Mouse (Mus musculus) spleen, adult 2 months (tissue): ENCODE measurements around the gene Slc25a11. TPM values are rescaled to one million over a fixed set of nuclear protein-coding genes. Genes with fewer than 3 reads are reported as not detected.
A peak's percentile ranks its signal among the peaks of the same experiment; 100 is the strongest.

ENCODE experiments used
- DNase-seq, 2 experiments: peaks; one replicate each; pipeline versions ENCODE4 v3.0.0 to v3.0.0-alpha.2; 2012 to 2021; ENCODE audit warnings: low spot score in 2 of 2, low read depth in 1 of 2
- H3K27ac ChIP-seq: fragments of 200-500 bp; 2 replicates; pipeline ENCODE4 v1.5.1; 2012; ENCODE audit warnings: low read length, inconsistent platforms; ENCODE audit not compliant: insufficient read depth
- H3K27me3 ChIP-seq: fragments of 200-500 bp; 2 replicates; pipeline ENCODE4 v1.6.1; 2012; ENCODE audit warnings: mild to moderate bottlenecking, moderate library complexity, low read length, inconsistent platforms; ENCODE audit not compliant: control insufficient read depth, insufficient read depth
- H3K36me3 ChIP-seq: fragments of 200-500 bp; 2 replicates; pipeline ENCODE4 v1.6.1; 2012; ENCODE audit warnings: mild to moderate bottlenecking, low read length, inconsistent platforms; ENCODE audit not compliant: control insufficient read depth, insufficient read depth
- H3K4me1 ChIP-seq: fragments of 200-500 bp; 2 replicates; pipeline ENCODE4 v1.6.1; 2011; ENCODE audit warnings: inconsistent platforms; ENCODE audit not compliant: control insufficient read depth, insufficient read depth, insufficient read length
- H3K4me3 ChIP-seq: fragments of 200-500 bp; 2 replicates; pipeline ENCODE4 v1.5.1; 2011; ENCODE audit warnings: mild to moderate bottlenecking, inconsistent platforms; ENCODE audit not compliant: insufficient read depth, insufficient read length; ENCODE audit errors: extremely low read depth
- CTCF ChIP-seq: fragments of 200-500 bp; IDR thresholded peaks from 2 replicates; pipeline ENCODE4 v1.5.1; 2011; ENCODE audit warnings: mild to moderate bottlenecking, inconsistent platforms; ENCODE audit not compliant: insufficient read depth, insufficient read length, insufficient replicate concordance; ENCODE audit errors: extremely low read depth
- POLR2A ChIP-seq: fragments of 200-500 bp; IDR thresholded peaks from 2 replicates; pipeline ENCODE4 v1.6.1; 2011; ENCODE audit warnings: low read depth, low read length, inconsistent platforms
- WGBS: fragments of 180-500 bp; shearing (Covaris S2); methylation state at CpG from one replicate; pipeline ENCODE4 v1.1.7; 2018; 5-methylcytosine and 5-hydroxymethylcytosine counted together
- polyA plus RNA-seq: library from polyadenylated mRNA; depleted of rRNA; stranded (reverse); fragments of >200 nt; gene quantifications from 2 replicates; pipeline ENCODE4 v1.2.3, GENCODE M21; 2012

Gene Slc25a11
- polyA plus RNA-seq, 1 experiment, result 73.0 TPM

DNA sequence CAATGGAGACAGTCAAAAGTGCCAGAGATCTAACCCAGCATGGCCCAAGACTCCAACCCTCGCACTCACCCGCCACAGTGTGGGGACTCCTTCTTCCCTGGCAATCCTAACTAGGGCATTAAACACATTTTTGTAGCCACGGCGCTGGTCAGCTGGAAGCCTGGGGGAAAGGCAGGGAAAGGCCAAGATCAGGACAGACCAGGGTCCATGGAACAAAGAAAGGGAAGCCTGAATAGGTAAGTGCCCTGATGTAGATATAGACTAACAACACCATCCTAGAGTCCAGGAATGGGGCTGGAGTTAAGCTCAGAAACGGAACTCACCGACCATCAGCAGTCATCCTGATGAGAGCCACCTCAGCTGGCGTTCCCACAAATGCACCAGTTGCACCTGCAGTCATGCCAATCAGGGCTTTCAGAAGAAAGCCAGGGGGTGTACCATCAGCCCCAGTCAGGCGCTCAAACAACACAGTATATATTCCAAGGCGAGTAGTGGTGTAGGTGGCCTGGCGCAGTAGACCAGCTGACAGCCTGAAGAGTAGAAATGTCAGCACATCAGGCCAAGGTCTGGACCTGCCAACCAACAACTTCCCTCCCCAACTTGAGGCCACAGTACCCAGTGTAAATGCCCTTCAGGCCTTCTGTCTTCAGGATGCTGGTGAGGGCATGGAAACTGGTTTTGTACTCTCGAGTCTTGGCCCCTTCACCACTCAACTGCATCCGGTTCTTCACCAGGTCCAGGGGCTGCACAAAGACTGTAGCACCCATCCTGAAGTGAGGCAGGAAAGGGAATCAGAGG, 1.6 kb downstream of the Slc25a11 start:
- H3K36me3 ChIP-seq, result peaks cover 24% of the 10 kb centered on the region
- peak overlapping the region; percentile 79; the same call in 1 of the 2 replicates for H3K4me3 ChIP-seq
- WGBS, result 82% methylated on average over 12 of the region's 12 CpGs
- H3K4me1 ChIP-seq, result peaks cover 15% of the 10 kb centered on the region; the same call in 1 of the 2 replicates
- no peak overlapping the region; the same call in 1 of the 2 replicates for H3K27ac ChIP-seq
- H3K27me3 ChIP-seq, result no peaks in the 10 kb centered on the region
- TF ChIP-seq POLR2A, result no peak
- no peak for TF ChIP-seq CTCF
- no peak for DNase-seq

GRCm38 (mm10) chr11:70644564-70645103, 2.6 kb downstream of the Slc25a11 start:
- Histone ChIP-seq H3K27ac (no peak overlapping the region), H3K4me1 (peaks cover 11% of the 10 kb centered on the region; the same call in 1 of the 2 replicates), H3K4me3 (no peak overlapping the region), H3K36me3 (peaks cover 17% of the 10 kb centered on the region), H3K27me3 (no peaks in the 10 kb centered on the region)
- WGBS, result 91% methylated on average over 8 of the region's 8 CpGs
- DNase-seq, result no peak
- TF ChIP-seq CTCF (no peak), POLR2A (no peak)

- H3K4me1 ChIP-seq, result peaks cover 5% of the 10 kb centered on the region; the same call in 1 of the 2 replicates
- 94% methylated on average over 6 of the region's 6 CpGs for WGBS
- no peaks in the 10 kb centered on the region for H3K27me3 ChIP-seq
- no peak for TF ChIP-seq CTCF
- no peak for TF ChIP-seq POLR2A
- H3K4me3 ChIP-seq, result no peak overlapping the region
- no peak overlapping the region for H3K27ac ChIP-seq
- DNase-seq, result no peak
- H3K36me3 ChIP-seq, result peaks cover 10% of the 10 kb centered on the region
These were observed 4.2 kb downstream of the Slc25a11 start for GRCm38 (mm10) chr11:70643051-70643450.

- Histone ChIP-seq H3K4me3 (no peak overlapping the region), H3K27me3 (no peaks in the 10 kb centered on the region), H3K4me1 (peaks cover 5% of the 10 kb centered on the region; the same call in 1 of the 2 replicates), H3K36me3 (peaks cover 10% of the 10 kb centered on the region), H3K27ac (no peak overlapping the region)
- 87% methylated on average over 7 of the region's 7 CpGs for WGBS
- no peak for DNase-seq
- no peak for TF ChIP-seq POLR2A
- no peak for TF ChIP-seq CTCF
These were observed 6.0 kb downstream of the Slc25a11 start for GRCm38 (mm10) chr11:70641241-70641640.

DNA sequence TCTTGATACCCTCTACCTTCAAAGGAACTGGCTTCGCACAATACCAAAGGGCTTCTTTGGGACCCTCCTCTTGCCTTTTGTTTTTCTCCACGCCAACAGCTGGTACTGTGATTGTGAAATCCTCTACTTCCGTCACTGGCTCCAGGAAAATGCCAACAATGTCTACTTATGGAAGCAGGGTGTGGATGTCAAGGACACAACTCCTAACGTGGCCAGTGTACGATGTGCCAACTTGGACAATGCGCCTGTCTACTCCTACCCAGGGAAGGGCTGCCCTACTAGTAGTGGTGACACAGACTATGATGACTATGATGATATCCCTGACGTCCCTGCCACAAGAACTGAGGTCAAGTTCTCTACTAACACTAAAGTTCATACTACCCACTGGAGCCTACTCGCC, 7.3 kb downstream of the Slc25a11 start:
- no peak overlapping the region for H3K4me3 ChIP-seq
- TF ChIP-seq POLR2A (no peak), CTCF (no peak)
- H3K27ac ChIP-seq, result no peak overlapping the region
- 87% methylated on average over 8 of the region's 8 CpGs for WGBS
- H3K36me3 ChIP-seq, result peaks cover 6% of the 10 kb centered on the region
- no peak for DNase-seq
- no peaks in the 10 kb centered on the region for H3K27me3 ChIP-seq
- H3K4me1 ChIP-seq, result no peaks in the 10 kb centered on the region

GRCm38 (mm10) chr11:70638714-70639278, 8.5 kb downstream of the Slc25a11 start, which contains the start of gene Gp1ba:
TSS of gene Gp1ba (plus strand) at chr11:70639122.
- Histone ChIP-seq H3K36me3 (no peaks in the 10 kb centered on the region), H3K27me3 (no peaks in the 10 kb centered on the region), H3K4me1 (no peaks in the 10 kb centered on the region), H3K27ac (no peak within 1 kb of the TSS), H3K4me3 (no peak within 1 kb of the TSS)
- TF ChIP-seq POLR2A (no peak), CTCF (no peak)
- 13% methylated on average over 5 of the region's 5 CpGs for WGBS
- DNase-seq, result no peak
